Mouse (Mus musculus) ES-E14 (cell line): ENCODE data around the gene Btbd7. TPM values are rescaled to one million over a fixed set of nuclear protein-coding genes. Genes with fewer than 3 reads are reported as not detected.

ENCODE experiments used
- DNase-seq: peaks from one replicate; pipeline ENCODE4 v3.0.0-alpha.2; 2013; ENCODE audit warnings: low read depth, low spot score
- H3K27ac ChIP-seq: 2 replicates; pipeline ENCODE4 v1.5.1; 2012; ENCODE audit warnings: low read depth, mild to moderate bottlenecking, low read length, moderate library complexity, mixed read lengths; ENCODE audit not compliant: poor library complexity, insufficient read depth, severe bottlenecking
- H3K36me3 ChIP-seq: 2 replicates; pipeline ENCODE4 v1.6.1; 2012; ENCODE audit warnings: mild to moderate bottlenecking, low read length, moderate library complexity, mixed read lengths; ENCODE audit not compliant: control insufficient read depth, poor library complexity, insufficient read depth, severe bottlenecking
- H3K4me1 ChIP-seq, 2 experiments: fragments of 150-350 bp in 1 of 2; sonication (generic) in 1 of 2; 2 replicates each; pipeline ENCODE4 v1.6.1; 2012; ENCODE audit warnings: low read length in 2 of 2, mild to moderate bottlenecking in 1 of 2, mixed read lengths in 1 of 2; ENCODE audit not compliant: control insufficient read depth in 2 of 2, insufficient read depth in 2 of 2, poor library complexity in 1 of 2
- H3K4me3 ChIP-seq, 2 experiments: fragments of 150-350 bp in 1 of 2; sonication (generic) in 1 of 2; 2 replicates each; pipeline ENCODE4 v1.5.1; 2012; ENCODE audit warnings: low read length in 2 of 2, low read depth in 1 of 2, mild to moderate bottlenecking in 1 of 2, mixed read lengths in 1 of 2; ENCODE audit not compliant: insufficient read depth in 1 of 2, poor library complexity in 1 of 2, severe bottlenecking in 1 of 2
- H3K9ac ChIP-seq: 2 replicates; pipeline ENCODE4 v1.6.1; 2012; ENCODE audit warnings: low read depth, mild to moderate bottlenecking, low read length, mixed read lengths; ENCODE audit not compliant: poor library complexity, insufficient read depth, severe bottlenecking
- H3K9me3 ChIP-seq: fragments of 150-350 bp; sonication (generic); 2 replicates; pipeline ENCODE4 v1.6.1; 2012; ENCODE audit warnings: low read depth, mild to moderate bottlenecking, low read length; ENCODE audit not compliant: control insufficient read depth, insufficient read depth
- CHD2 ChIP-seq: IDR thresholded peaks from 2 replicates; pipeline ENCODE4 v1.6.1; 2014; ENCODE audit warnings: mild to moderate bottlenecking, low read depth, low read length, inconsistent platforms
- HCFC1 ChIP-seq: IDR thresholded peaks from 2 replicates; pipeline ENCODE4 v1.6.1; 2012; ENCODE audit warnings: low read length, inconsistent platforms, borderline replicate concordance; ENCODE audit not compliant: insufficient read depth
- MAFK ChIP-seq: IDR thresholded peaks from 2 replicates; pipeline ENCODE4 v1.6.1; 2014; ENCODE audit warnings: mild to moderate bottlenecking, low read depth, low read length, inconsistent platforms; ENCODE audit not compliant: insufficient read depth
- ZC3H11A ChIP-seq: IDR thresholded peaks from 2 replicates; pipeline ENCODE4 v1.6.1; 2012; ENCODE audit warnings: low read depth, mild to moderate bottlenecking, inconsistent platforms, low read length, borderline replicate concordance
- ZNF384 ChIP-seq: IDR thresholded peaks from 2 replicates; pipeline ENCODE4 v1.6.1; 2012; ENCODE audit warnings: low read depth, low read length, inconsistent platforms
- in situ Hi-C, 2 experiments: fragments of 600-800 bp; cut with MboI; formaldehyde crosslinking; loops; one replicate each; pipeline ENCODE4 v1.15.1; 2025; ENCODE audit warnings: low sequenced_read_pairs in 2 of 2, inconsistent platforms in 1 of 2; ENCODE audit not compliant: unreplicated experiment in 2 of 2
- total RNA-seq: library from RNA; depleted of rRNA; stranded (reverse); fragments of 300-350 nt; gene quantifications from 2 replicates; pipeline ENCODE4 v1.2.3, GENCODE M21; 2012

Gene Btbd7
- total RNA-seq, 1 experiment: 17.6 TPM

GRCm38 (mm10) chr12:102743589-102744574 is 134.4 kb downstream of the Btbd7 start, which contains the start of the genes Moap1 and Tmem251:
Gene Moap1, minus strand, starts transcription at chr12:102743661.
Gene Tmem251, plus strand, starts transcription at chr12:102743762.
- Histone ChIP-seq H3K4me1 (no peaks in the 10 kb centered on the region; a peak in 1 of 4 replicates), H3K9ac (peak within 1 kb of the TSS; percentile 82), H3K9me3 (no peaks in the 10 kb centered on the region), H3K27ac (peak within 1 kb of the TSS; percentile 70), H3K4me3 (peak within 1 kb of the TSS; percentile 76 to 96), H3K36me3 (peaks cover 3% of the 10 kb centered on the region)
- in situ Hi-C loops: loop anchor here in 1 of 2 experiments (25.0 kb wide), 1 partner anchor 232 kb away; no protein-coding TSS in a partner anchor
- DNase-seq: no peak
- TF ChIP-seq ZC3H11A: no peak
- TF ChIP-seq HCFC1: 0 out of 2 replicates have a peak, but pooled peaks have one; percentile 42

GRCm38 (mm10) chr12:102743036-102743588 is 135.2 kb downstream of the Btbd7 start:
- Histone ChIP-seq H3K36me3 (no peaks in the 10 kb centered on the region; the same call in none of the 2 replicates), H3K4me1 (no peaks in the 10 kb centered on the region; a peak in 1 of 4 replicates), H3K9ac (peak overlapping the region; percentile 77), H3K27ac (0 out of 2 replicates have a peak overlapping the region, but pooled peaks have one; percentile 17), H3K4me3 (peak overlapping the region; percentile 76 to 96), H3K9me3 (no peaks in the 10 kb centered on the region)
- TF ChIP-seq MAFK: no peak
- in situ Hi-C loops: loop anchor here in 1 of 2 experiments (25.0 kb wide), 1 partner anchor 231 kb away; no protein-coding TSS in a partner anchor
- no peak for DNase-seq

- H3K36me3 ChIP-seq: no peaks in the 10 kb centered on the region; the same call in 1 of the 2 replicates
- no peak for TF ChIP-seq ZC3H11A
- TF ChIP-seq CHD2: no peak
- TF ChIP-seq ZNF384: no peak
- TF ChIP-seq MAFK: no peak
- TF ChIP-seq HCFC1: no peak
- no peak overlapping the region for H3K4me3 ChIP-seq
- H3K4me1 ChIP-seq: no peaks in the 10 kb centered on the region; a peak in 1 of 4 replicates
- no peak overlapping the region; the same call in 1 of the 2 replicates for H3K9ac ChIP-seq
- H3K27ac ChIP-seq: no peak overlapping the region
- no peak for DNase-seq
- in situ Hi-C loops: loop anchor here in 1 of 2 experiments (25.0 kb wide), 1 partner anchor 230 kb away; no protein-coding TSS in a partner anchor
- no peaks in the 10 kb centered on the region for H3K9me3 ChIP-seq
Observed at GRCm38 (mm10) chr12:102742056-102742455, 136.2 kb downstream of the Btbd7 start.

- no peak for TF ChIP-seq ZNF384
- Histone ChIP-seq H3K27ac (no peak overlapping the region), H3K9ac (no peak overlapping the region), H3K36me3 (no peaks in the 10 kb centered on the region; the same call in 1 of the 2 replicates), H3K4me1 (no peaks in the 10 kb centered on the region; a peak in 1 of 4 replicates), H3K4me3 (no peak overlapping the region), H3K9me3 (no peaks in the 10 kb centered on the region)
- no peak for DNase-seq
- in situ Hi-C loops: loop anchor here in 1 of 2 experiments (25.0 kb wide), 1 partner anchor 228 kb away; no protein-coding TSS in a partner anchor
Observed at GRCm38 (mm10) chr12:102740285-102740684, 138.0 kb downstream of the Btbd7 start.
